ENCODE assay signal across 18 mouse cellular contexts in the genomic region with DNA sequence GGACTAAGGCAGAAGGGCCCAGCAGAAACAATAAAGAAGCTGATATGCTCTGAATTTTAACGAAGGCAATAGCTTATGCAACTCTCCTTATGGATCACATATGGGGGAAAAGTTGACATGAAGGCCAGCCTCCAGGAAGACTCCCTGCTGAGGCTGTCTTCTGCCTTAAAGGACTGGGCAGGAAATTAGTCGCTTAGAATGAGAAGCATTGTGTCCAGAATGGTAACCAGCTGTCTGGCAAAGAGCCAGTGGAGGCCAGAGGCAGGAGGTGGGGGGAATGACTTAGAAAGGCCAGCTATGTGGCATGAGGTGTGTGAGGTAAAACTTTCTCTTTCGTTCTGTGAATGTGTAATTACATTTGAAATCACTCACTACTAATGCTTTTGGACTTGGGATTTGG.
DNase-seq lines count a peak whose midpoint lies in the region; ATAC-seq and TF ChIP-seq lines count a peak whose summit lies in the region.
"Had no signal": no experiment of that assay in that cellular context is flagged by ENCODE, and none has a peak within 500 bp of the region (broad histone marks: within the 10 kb centered on the region; RNA-seq: fewer than 3 reads in every experiment).

No protein-coding gene starts in this region.

- H3K27me3 ChIP-seq in limb, embryonic 11.5 days (ENCODE audit: control insufficient read depth, insufficient read depth, low read length), result no peaks in the 10 kb centered on the region
- H3K27me3 ChIP-seq: CH12.LX had no signal

- H3K27ac ChIP-seq in gastrocnemius, adult 2 months, result no peak overlapping the region
- peak overlapping the region; percentile 32 for H3K27ac ChIP-seq in limb, embryonic 11.5 days (replicated peaks; ENCODE audit: low read depth, low read length)
- H3K27ac ChIP-seq: macrophage had no signal

- no peaks in the 10 kb centered on the region for H3K9me3 ChIP-seq in limb, embryonic 11.5 days (ENCODE audit: control insufficient read depth, low read length)

- ATAC-seq in limb, embryonic 11.5 days (ENCODE audit: insufficient number of reproducible peaks, low FRiP score, low TSS enrichment, low read depth), result peak; percentile 79
- no peak for ATAC-seq in inflammation-experienced regulatory T-cells, adult 6 months
- ATAC-seq: forebrain, embryonic 14.5 days; liver, postnatal 0 days had no signal

- H3K36me3 ChIP-seq in limb, embryonic 11.5 days (ENCODE audit: control insufficient read depth, insufficient read depth, low read length), result no peaks in the 10 kb centered on the region

- no peak overlapping the region for H3K9ac ChIP-seq in limb, embryonic 11.5 days (ENCODE audit: low read length)
- H3K9ac ChIP-seq: liver, postnatal 0 days had no signal

- no peak overlapping the region for H3K4me2 ChIP-seq in limb, embryonic 11.5 days (ENCODE audit: low read depth, severe bottlenecking)
- H3K4me2 ChIP-seq: heart, embryonic 11.5 days had no signal

- H3K4me1 ChIP-seq in limb, embryonic 11.5 days (ENCODE audit: control insufficient read depth, insufficient read depth, low read length), result peaks cover 6% of the 10 kb centered on the region; the same call in 1 of the 2 replicates

- H3K4me3 ChIP-seq in gastrocnemius, adult 2 months, result no peak overlapping the region
- no peak overlapping the region for H3K4me3 ChIP-seq in limb, embryonic 11.5 days (ENCODE audit: low read depth, low read length)

- 14% methylated on average over 3 of the region's 3 CpGs for WGBS in limb, embryonic 11.5 days

- peak; percentile 13 for DNase-seq in gastrocnemius, adult 2 months
- DNase-seq in gastrocnemius, postnatal 10 days, result no peak
- DNase-seq in retina, postnatal 1 day, result peak; percentile 41
- no peak for DNase-seq in retina, embryonic 14.5 days (ENCODE audit: low spot score)
- DNase-seq in limb, embryonic 11.5 days (ENCODE audit: low spot score), result peak; percentile 85
- no peak for DNase-seq in urinary bladder, postnatal 10 days (ENCODE audit: low spot score)
- no peak for DNase-seq in kidney, adult 11 months
- DNase-seq: adrenal gland, postnatal 10 days; cerebellum, adult 11 months; liver; liver, postnatal 0 days; midbrain, embryonic 14.5 days; right cerebral cortex, postnatal 25 days had no signal

- intact Hi-C loops in gastrocnemius, adult 2 months (cut with DNase I), result no loop called here

- TF ChIP-seq CTCF in gastrocnemius, adult 2 months (IDR thresholded peaks at IDR 0.05), result no peak

Comparison
In these comparisons a context has a peak if more than half of its experiments do, and no peak if none do; other contexts are left out.
1. DNase-seq: peak in gastrocnemius, adult 2 months (single experiment), retina, postnatal 1 day (single experiment) and limb, embryonic 11.5 days (single experiment); none in gastrocnemius, postnatal 10 days (single experiment), retina, embryonic 14.5 days (single experiment), urinary bladder, postnatal 10 days (single experiment) and kidney, adult 11 months (single experiment).